Mouse (Mus musculus) 416B (cell line): ENCODE results near the gene Gga2.
A peak's percentile ranks its signal among the peaks of the same experiment; 100 is the strongest.

Source experiments
- DNase-seq: peaks from one replicate; pipeline ENCODE4 v3.0.0; 2011; ENCODE audit warnings: low read depth

Gene Gga2

DNA sequence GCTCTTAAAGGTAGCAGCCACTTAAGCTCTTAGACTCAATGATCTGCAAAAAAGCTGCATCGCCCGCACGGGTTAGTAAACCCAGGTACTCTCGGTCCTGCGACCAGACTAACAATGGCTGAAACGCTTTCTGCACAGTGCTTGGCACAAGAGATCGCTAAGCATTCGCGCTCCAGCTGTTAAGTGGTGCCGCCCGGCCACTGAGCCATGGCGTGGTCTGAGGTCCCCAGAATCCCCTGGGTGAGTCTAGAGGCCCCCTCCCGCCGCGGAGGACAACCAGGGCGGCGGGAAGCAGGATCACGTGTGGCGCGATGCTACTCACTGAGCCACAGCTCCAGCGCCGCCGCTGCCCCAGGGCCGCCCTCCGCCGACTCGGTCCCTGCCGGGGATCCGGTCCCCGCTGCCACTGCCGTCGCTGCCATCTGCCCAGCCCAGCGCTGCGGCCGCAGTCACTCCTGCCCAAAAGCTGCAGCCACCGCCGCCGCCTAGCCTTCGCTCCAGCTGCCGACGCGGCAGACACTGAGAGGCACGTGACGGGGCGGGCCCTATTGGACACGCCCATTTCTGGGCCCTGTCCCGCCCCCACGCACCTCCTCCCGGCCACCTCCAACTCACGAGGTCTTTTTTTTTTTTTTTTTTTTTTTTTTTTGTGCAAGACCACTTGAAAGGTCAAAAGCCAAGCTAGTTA is at the start of gene Gga2:
Gene Gga2, minus strand, starts transcription at position 556 of the 688 bp plus-strand sequence.
- peak; percentile 81 for DNase-seq

DNA sequence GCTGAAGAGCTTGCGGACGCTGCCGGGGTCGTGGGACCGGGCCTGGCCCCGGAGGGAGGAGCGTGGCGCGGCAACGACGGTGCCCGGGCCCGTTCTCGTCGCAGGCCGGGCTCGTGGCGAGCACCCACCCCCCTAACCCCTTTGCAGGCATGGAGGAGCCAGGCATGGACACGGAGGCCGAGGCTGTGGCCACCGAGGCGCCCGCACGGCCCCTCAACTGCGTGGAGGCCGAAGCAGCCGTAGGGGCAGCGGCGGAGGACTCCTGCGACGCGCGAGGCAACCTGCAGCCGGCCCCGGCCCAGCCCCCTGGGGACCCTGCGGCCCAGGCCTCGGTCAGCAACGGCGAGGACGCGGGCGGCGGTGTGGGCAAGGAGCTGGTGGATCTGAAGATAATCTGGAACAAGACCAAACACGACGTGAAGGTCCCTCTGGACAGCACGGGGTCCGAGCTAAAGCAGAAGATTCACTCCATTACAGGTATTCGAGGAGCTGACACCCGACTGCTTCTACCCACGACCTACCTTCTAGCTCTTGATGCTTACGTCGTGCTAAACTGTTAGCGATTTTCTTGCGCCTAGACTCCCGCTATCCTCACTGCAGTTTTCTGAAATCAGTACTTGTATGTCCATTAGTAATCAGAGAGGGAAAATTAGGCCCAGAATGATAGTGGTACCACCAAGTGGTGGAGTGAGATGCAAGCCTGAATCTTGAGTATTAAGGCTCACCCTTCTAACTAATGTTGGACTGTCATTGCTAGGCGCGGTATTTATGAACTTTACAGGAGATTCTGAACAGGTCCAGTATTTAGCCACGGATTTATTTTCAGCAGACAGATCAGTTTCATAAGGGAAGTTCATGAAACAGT is 46.7 kb upstream of the Gga2 start:
- DNase-seq: peak; percentile 68

DNA sequence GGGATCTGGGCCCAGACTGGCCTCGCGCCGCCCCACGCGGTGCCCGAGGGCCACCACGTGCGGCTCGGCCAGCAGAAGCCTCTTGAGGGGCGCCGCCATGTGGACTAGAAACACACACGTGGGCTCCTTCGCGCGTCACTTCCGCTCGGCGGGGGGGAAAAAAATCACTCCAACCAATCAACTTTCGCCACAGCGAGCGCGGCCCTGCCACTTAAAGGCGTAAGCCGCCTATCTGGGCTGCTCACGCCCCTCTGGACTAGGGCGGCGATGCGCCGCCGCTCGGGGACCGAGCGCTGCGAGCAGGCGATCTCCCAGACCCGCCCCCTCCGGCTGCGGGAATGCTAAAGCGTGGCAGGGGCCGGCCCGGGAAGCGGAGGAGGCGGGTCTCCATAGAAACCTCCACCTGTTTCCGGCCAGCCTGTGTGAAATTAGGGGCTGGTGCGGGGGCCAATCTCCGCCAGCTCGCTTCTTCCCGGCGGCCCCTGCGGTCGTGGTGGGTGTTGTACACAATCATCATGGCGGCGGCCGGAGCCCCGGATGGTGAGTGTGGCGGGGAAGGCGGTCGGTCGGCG is 46.0 kb upstream of the Gga2 start, which contains the start of the genes Ubfd1 and Ears2:
Gene Ubfd1, plus strand, starts transcription at position 231 of the 572 bp plus-strand sequence.
Gene Ears2, minus strand, starts transcription at position 319 of the 572 bp plus-strand sequence.
- DNase-seq: peak; percentile 98

DNA sequence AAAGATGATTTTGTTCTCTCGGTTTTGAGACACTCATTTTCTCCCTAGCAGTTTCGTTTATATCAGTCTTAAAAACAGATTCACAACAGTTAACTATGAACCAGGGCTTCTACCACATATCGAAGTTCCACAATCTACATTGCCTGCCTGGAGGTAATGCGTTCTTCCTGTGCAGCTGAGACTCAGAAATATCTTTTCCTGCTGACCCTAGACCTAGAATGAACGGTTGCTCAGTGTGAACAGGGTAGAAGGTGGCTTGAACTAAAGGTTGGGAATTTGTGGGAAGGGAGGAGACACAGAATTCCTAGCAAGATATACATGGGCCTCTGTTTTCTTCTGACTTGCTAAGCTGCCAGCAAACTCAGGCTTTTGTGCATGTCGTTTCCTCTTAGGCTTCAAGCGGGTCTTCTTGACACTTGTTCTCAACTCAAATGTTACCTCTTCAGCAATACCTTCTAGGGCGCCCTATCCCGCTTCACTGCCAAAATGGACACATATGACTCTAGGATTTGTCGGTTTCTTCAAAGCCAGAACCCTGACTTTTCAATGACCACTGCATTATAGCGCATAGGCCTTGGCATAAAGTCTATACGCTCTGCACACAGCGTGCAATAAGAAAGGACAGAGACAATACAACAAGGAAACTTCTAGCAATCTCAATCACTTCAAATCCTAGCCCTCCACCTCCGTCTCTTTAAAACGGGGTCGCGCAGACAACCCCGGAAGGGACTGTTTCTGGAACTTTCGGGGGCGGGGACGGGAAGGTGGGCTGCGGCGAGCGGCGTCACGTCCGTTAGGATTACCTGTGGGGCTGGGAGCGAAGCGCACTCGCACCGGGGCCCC is 45.3 kb upstream of the Gga2 start:
- DNase-seq: peak; percentile 58

DNA sequence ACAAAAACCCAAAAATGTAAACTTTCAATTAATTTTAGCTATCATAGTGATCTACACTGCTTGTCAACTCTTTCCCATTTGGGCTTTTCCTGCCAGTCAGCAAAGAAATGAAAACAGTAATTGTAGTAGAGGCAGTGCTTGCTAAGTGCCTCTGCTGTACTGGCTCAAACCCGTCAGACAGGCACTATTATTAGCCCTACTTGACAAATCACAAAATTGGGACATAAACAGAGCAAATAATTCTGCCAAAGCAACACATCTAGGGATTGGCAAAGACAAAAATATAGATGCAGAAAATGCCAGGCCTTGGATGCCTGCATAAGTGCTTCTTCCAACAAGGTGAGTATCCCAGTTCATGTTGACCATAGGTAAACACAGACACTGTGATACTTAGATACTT is 44.6 kb upstream of the Gga2 start:
- no peak for DNase-seq

DNA sequence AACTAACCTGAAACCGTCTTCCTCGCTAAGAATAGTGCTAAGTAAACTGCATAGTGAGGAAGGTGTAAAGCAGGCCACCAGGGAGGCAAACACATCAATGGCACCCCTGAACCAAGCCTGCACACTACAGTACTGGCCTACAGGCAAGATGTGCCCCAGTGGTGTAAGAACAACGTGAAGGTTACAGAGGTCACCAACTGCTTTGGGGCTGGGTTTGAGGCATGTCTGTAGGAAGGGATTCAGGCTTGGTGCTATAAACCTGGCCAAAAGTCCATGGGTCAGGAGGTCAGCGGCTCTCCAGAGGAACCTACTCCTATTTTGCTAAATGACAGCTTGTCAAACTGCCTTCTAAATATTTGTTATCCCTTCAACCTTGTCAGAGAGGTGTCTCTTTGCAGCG is 35.6 kb upstream of the Gga2 start:
- DNase-seq: no peak

DNA sequence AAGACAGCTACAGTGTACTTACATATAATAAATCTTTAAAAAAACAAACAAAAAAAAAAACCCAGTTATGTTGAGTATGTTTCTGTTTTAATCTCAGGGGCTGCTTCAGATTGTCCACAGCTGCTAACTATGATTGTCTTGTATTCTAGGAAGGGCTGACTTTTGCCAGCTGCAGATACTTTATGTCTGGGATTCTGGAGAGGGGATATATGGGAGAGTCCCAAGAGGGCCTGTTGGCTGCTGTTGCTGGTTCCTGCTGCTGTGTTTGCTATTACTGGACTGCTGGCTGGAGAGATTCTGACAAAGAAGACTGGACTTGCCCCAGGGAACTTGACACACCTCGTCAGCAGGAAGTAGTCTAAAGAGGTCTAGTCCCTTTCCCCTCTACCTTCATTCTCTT is 29.8 kb upstream of the Gga2 start:
- no peak for DNase-seq

DNA sequence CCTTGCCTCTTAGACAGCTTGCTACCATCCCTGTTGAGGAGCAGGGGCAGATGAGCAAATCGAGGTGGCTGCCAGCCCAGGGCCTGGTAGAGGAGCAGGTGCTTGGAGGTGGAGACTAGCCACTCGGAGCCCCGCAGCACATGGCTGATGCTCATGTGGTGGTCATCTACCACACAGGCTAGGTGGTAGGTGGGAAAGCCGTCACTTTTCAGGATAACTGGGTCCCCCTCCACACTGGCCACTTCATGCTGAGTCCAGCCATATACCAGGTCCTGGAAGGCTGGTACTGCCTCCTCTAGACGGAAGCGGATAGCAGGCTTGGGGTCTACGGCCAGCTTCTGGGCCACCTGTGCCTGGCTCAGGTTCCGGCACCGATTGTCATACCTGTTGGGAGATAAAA is 27.2 kb upstream of the Gga2 start:
- no peak for DNase-seq

DNA sequence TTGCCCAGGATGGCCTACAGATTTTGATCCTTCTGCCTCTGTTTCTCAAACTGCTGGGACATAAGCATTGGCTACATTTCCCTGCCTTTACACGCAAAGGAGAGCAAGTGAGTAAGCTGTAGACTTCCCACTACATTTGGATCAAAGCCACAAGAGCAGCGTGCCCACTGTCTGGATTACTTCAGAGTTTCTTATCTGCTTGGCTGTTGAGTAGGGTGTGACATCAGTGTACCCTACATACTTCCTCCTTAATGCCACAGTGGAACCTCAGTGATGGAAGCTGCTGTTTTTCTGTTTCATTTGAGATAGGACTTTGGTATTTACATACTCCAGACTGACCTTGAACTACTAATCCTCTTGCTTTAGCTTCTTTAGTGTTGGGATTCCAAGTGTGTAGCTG is 25.8 kb upstream of the Gga2 start:
- peak; percentile 88 for DNase-seq

DNA sequence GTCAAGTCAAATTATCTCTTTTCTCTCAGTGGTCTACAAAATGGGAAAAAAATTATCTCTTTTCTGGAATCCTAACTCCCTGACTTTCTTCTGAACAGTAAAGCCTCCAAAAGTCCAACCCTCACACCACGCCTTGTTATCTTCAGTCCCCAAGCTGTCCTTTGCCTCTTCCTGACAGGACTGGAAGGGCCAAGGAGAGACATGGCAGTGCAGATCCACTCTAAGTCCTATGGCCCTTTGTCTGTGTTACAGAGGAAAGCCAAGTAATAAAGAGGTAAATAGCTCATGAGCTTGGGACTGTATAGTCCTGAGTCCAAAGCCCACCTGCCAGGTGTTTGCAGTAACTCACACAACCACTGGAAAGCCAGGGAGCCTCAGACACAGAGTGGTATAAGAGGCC is 24.7 kb upstream of the Gga2 start:
- DNase-seq: no peak

DNA sequence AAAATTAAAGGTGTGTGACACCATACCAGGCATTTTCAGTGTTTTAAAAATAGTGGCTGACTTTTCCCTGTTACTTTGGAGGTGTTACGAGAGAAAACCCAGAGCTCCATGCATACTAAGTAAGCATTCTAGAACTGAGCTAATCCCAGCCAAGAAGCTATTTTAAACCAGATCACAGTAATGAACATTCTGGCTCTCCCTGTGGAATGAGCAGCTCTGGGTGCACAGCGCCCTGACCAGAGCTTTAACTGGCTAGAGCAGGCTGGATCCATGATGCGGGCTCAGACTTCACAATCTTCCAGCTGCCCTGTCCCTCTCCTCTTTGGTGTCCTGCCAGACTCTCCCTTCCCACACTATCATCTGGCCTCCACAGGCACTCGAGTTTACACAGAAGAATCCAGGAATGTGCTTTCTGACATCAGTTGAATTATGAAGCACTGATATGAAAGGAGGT is 24.2 kb upstream of the Gga2 start:
- no peak for DNase-seq

DNA sequence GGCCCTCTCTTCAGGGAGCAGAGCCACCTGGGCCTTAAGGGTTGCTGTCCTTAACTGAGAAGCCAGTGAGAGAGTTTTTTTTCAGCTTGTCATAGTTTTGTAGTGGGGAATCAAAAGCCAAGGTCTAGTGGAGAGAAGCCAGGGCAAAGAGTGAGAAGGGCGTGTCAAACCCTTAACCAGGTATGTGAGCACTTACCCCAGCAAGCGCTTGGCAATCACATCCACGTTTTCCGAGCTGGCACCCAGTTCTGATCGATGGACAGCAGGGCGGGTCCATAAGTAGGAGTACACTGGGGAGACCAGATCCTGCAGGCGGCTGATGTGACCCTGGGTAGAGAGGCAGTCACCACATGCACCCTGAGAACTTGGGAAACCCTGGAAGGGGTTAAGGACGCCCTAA is 23.1 kb upstream of the Gga2 start:
- DNase-seq: no peak

DNA sequence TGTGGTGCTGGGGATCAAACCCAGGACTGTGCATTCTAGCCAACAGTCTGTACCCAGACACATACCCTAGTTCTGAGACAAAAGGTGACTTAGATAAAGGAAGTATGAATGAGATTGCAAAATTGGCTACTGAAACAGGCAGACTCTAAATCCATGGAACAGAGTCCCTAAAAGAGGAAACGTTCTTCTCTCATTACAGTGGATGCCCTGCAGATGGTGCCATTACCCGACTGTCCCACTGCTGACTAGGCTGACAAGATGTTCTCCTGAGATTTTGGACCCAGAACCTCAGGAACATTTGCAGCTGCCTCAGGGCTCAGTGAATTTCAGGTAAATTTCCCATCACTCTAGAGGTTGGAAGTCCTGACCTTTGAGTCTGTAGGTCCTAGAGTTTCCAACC is 13.3 kb upstream of the Gga2 start:
- DNase-seq: peak; percentile 52

DNA sequence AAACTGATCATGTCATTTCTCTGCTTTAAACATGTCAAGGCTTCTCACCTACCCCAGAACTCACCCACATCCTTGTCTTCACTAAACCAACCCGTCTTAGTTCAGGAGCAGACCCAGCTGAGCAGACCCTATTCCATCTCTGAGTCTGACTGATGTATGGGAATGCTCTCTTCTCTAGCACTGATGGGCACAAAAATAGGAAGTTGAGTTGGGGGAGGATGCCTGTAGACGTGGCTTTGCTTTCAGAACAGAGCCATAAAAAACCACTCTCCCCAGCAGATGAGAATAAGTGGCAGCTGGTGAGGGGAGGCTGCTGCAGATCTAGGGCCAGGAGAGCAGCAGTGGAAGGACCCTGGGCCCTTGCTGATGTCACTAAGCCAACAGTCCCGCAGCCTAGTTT is 12.3 kb upstream of the Gga2 start:
- no peak for DNase-seq

DNA sequence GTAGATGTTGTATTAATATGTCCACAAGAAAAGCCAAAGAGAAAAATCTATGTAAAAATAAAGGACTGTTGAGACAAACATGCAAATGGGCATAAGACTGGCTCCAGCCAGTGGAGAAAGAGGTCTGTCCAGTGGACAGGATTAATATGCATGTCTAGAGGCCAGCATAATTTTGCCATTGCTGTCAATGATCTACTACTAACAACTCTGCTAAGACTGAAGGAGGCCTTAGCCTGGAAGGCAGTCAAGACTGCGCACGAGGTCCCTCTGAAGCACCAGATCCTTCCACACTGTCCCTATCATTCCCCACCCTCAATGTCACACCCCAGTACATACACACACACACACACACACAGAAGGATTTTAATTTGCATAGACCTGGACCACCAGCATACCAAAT is 1.1 kb upstream of the Gga2 start:
- no peak for DNase-seq

DNA sequence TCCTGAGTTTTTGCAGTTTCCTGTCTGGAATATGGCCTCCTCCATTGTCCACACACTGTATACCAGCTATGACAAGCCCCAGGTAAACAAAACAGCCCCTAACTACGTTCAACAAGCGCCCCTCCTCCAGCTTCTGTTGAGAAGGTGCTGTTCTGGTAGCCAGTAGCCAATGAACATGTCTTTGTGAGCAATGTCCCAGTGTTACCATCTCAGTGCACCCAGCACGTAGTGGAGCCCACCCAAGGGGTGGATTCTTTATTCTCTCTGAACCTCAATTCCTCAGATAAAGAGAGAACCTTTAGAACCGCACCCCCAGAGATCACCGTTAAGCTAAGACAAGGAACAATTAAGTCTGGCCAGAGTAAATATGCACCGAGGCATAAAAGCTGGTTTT is 752 bp downstream of the Gga2 start:
- no peak for DNase-seq

DNA sequence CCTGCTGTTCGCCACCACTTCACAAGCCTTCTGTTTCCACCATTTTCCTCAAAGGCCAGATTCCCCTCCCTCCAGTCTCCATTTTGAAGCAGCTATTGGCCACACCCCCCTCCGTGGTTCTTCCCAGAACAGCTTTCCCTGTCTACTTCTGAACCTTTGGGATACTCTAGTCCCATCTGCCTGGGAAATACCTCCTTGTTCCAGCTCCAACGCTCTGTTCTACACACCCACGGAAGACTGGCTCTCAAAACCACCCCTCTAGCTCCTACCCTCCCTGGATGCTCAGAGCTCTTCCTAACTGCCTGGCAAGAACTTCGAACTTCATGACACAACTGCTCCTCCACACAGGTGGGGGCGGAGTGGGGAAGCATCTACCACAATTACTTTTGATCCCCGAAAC is 2.0 kb downstream of the Gga2 start:
- DNase-seq: no peak

DNA sequence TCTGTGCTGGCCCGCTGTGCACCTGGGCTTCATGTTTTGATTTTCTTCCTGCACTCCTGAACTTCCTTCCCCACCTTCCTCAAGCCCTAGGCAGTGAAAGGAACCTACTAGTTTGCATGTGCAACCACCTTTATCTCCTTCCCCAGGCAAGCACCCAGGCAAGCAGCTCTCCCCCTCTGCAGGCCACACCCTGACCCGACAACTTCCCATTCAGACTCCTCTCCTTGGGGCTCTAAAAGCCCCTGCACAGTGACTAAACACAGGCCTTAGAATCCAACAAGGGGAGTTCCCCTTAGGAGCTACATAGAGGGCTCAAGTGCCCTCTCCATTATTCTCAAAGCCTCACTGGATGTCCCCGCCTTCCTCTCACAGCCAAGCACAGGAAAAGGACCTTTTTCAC is 2.8 kb downstream of the Gga2 start:
- peak; percentile 13 for DNase-seq

DNA sequence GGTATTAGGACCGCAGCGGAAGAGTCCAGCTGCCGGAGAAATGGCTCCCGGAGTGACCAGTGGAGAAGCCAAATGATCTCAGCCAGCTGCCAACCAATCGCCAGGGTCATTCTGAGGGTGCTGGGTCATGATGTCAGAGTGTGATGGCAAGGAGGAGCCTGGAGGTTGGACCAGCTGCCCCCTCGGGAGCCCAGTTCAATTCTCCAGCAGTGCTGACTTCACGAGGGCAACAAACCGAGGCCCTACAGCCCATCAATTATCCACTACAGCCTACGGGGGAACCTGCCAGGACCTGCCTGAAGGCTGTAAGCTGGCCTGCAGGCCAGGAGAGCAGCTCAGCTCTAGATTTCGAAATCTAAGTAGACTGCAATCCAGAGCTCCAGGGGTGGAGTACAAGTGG is 5.3 kb downstream of the Gga2 start:
- no peak for DNase-seq

DNA sequence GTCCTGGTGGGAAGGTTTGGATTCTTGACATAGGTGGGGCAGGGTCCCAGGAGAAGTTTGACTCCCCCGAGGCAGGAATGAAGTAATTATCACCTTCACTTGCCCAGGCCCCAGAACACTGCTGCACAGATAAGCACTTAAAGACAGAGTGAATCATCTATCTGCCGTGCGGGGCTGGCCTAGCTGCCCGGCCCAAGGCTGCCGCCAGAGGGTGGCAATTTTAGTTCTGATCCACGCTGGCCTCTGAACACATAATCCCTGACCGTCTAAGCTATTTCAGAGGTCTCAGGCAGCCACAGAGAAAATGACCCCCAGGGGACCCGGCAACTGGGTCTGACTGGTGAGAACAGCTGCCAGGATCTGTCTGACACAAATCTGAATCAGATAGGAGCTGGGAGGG is 5.9 kb downstream of the Gga2 start:
- no peak for DNase-seq

DNA sequence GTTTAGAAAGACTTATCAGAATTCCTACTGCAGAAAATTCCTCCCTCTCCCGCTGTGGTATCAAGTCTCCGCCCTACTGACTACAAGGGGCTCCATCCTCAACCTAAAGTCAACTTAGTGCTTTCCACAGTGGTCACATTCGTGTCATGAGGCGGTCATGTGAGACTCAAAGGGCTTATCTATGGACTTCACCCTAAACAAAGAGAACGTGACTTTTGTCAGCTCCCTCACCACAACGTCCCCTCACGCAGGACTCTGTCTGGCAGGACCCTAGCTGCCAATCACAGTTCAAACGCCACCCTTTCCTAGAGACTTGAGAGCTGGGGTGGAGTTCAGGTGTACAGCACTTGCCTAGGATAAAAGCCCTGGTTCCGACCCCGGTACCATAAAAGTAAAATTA is 8.1 kb downstream of the Gga2 start:
- no peak for DNase-seq

DNA sequence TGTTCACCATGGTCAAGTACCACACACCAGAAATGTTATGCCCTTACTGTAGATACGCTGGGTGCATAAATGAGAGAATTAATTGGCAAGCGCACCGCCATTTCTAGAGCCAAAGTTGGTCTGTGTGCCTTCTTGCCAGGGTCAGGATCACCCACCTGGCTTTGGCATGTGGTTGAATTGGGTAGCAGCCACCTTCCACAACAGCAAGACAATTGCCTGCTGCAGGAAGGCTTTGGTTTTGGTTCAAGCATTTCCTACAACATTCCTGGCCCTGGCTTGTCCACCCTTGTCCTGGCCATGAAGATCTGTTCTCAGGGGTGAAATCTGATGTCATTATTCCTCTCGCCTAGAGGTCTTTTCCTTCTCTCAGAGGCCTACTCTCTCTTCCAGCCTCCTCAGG is 8.7 kb downstream of the Gga2 start:
- no peak for DNase-seq
